Mouse (Mus musculus): Measurements from ENCODE around the gene Ackr4. TPM values are rescaled to one million over a fixed set of nuclear protein-coding genes. Genes with fewer than 3 reads are reported as not detected.

The Ackr4 gene
- polyA plus RNA-seq, 1 experiment from 2014 or later: 0.86 TPM

DNA sequence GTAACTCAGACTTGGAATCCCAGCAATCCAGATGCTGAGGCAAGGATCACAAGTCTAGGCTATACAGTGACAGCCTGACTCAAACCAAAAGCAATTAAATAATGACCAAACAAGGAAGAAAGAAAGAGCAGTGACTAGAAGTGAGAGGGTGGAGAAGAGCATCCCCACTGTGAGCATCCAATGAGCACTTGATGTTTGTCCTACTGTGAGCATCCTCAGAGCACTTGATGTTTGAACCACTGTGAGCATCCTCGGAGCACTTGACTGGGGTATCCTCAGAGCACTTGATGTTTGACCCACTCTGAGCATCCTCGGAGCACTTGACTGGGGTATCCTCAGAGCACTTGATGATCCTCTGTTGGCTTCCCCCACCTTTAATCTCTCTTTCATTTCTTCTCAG, 21.7 kb downstream of the Ackr4 start:
- Histone ChIP-seq H3K36me3 (no peaks in the 10 kb centered on the region), H3K9ac (no peak overlapping the region), H3K4me1 (peaks cover 35% of the 10 kb centered on the region), H3K9me3 (no peaks in the 10 kb centered on the region), H3K27ac (no peak overlapping the region), H3K27me3 (no peaks in the 10 kb centered on the region), H3K4me3 (no peak overlapping the region), H3K4me2 (no peak overlapping the region)
- 87% methylated on average over 2 of the region's 2 CpGs for WGBS
- no peak for ATAC-seq (ENCODE audit: insufficient number of reproducible peaks, insufficient read depth, low FRiP score, low TSS enrichment, low read depth)

DNA sequence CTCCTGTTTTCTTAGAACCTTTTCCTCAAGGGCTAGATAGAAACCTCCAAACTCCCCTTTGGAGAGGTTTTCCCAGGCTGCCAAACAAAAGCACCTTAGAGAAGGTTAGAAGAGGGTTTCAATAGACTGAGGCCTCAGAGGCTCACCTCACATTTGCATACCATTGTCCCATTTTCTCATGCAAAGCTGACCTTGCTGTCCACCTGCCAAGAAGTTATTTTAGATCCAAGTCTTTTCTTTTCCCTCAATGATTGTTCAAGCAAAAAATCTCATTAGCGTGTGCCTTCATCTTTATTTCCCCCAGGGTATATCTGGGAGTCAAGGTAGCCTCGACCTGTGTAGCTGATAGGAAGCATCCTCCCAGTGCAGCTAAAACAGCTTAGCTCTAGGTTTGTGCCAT, 23.8 kb downstream of the Ackr4 start:
- no peak overlapping the region for H3K9ac ChIP-seq
- no peaks in the 10 kb centered on the region for H3K9me3 ChIP-seq
- H3K36me3 ChIP-seq: peaks cover 5% of the 10 kb centered on the region; the same call in 1 of the 2 replicates
- no peak overlapping the region for H3K4me3 ChIP-seq
- no peak overlapping the region for H3K4me2 ChIP-seq
- H3K27ac ChIP-seq: no peak overlapping the region
- ATAC-seq (ENCODE audit: insufficient number of reproducible peaks, insufficient read depth, low FRiP score, low TSS enrichment, low read depth): no peak
- H3K4me1 ChIP-seq: peaks cover 19% of the 10 kb centered on the region
- WGBS: 25% methylated on average over 2 of the region's 2 CpGs
- no peaks in the 10 kb centered on the region for H3K27me3 ChIP-seq

DNA sequence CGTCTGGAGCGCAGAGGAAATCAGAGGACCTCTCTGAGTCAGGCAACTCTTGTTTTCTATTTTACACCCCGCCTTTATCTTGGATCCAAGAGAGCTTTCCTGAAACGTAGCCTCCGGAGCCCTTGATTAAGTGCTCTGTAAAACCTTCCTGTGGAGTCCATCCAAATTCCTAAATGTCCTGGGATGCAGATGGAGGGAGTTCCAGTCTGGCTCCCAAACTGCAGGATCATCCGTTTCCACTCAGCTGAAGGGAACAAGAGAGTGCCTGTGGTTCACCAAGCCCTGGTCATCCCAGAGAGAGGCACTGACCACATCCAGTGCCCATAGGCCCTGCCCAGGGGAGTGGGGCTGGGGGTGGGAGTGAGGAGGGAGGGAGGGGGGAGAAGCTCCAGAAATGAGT, 24.4 kb downstream of the Ackr4 start:
- Histone ChIP-seq H3K9me3 (no peaks in the 10 kb centered on the region), H3K27me3 (no peaks in the 10 kb centered on the region), H3K36me3 (peaks cover 5% of the 10 kb centered on the region; the same call in 1 of the 2 replicates), H3K4me2 (0 out of 2 replicates have a peak overlapping the region, but pooled peaks have one; percentile 5), H3K4me1 (peaks cover 19% of the 10 kb centered on the region), H3K9ac (no peak overlapping the region), H3K27ac (no peak overlapping the region), H3K4me3 (no peak overlapping the region)
- ATAC-seq (ENCODE audit: insufficient number of reproducible peaks, insufficient read depth, low FRiP score, low TSS enrichment, low read depth): no peak
- WGBS: 23% methylated on average over 6 of the region's 6 CpGs

DNA sequence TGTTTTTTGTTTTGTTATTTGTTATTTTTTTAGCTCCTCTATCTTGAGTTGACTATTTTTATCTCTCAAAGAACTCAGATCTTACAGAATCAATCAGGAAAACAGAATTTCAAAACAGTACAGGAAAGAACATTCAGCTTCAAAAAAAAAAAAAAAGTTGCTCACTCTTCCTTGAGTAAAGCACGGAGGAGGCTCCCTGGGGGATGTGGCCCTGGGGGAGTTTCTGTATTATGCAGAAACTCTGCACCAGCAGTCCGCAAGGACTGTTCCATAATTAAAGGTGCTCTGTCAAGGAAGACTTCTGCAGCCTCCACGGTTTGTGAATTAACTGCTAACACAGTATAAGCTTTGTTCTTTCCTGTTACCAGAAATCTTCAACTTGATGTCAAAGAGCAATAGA, 25.3 kb downstream of the Ackr4 start:
- Histone ChIP-seq H3K9me3 (no peaks in the 10 kb centered on the region), H3K4me2 (no peak overlapping the region), H3K27me3 (no peaks in the 10 kb centered on the region), H3K4me1 (peaks cover 19% of the 10 kb centered on the region), H3K9ac (no peak overlapping the region), H3K27ac (no peak overlapping the region), H3K36me3 (peaks cover 5% of the 10 kb centered on the region; the same call in 1 of the 2 replicates), H3K4me3 (no peak overlapping the region)
- 13% methylated on average over 3 of the region's 3 CpGs for WGBS
- no peak for ATAC-seq (ENCODE audit: insufficient number of reproducible peaks, insufficient read depth, low FRiP score, low TSS enrichment, low read depth)

GRCm38 (mm10) chr9:104100822-104101221, 25.9 kb downstream of the Ackr4 start:
- H3K27ac ChIP-seq: no peak overlapping the region
- no peak overlapping the region for H3K4me3 ChIP-seq
- peaks cover 19% of the 10 kb centered on the region for H3K4me1 ChIP-seq
- no peaks in the 10 kb centered on the region for H3K27me3 ChIP-seq
- ATAC-seq (ENCODE audit: insufficient number of reproducible peaks, insufficient read depth, low FRiP score, low TSS enrichment, low read depth): no peak
- H3K4me2 ChIP-seq: no peak overlapping the region
- no peak overlapping the region for H3K9ac ChIP-seq
- no peaks in the 10 kb centered on the region for H3K9me3 ChIP-seq
- WGBS: 45% methylated on average over 7 of the region's 7 CpGs
- peaks cover 5% of the 10 kb centered on the region; the same call in 1 of the 2 replicates for H3K36me3 ChIP-seq

DNA sequence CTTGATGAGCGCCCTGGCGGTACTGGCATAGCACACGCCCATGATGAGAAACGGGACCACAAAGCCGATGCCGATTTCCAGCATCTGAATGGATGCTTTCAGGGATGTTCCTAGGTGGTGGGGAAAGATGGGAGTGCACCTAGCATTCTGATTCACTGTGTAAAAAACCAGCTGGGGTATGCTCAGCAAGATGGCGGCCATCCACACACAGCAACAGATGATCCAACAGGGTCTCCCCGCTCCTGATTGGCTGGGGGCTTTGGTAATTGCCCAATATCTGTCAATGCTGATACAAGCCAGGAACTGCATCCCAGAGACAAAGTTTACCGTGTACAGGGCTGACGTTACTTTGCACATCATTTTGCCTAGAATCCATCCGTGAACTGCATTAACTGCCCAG, 27.7 kb downstream of the Ackr4 start:
- no peak overlapping the region for H3K4me2 ChIP-seq
- no peaks in the 10 kb centered on the region for H3K27me3 ChIP-seq
- no peak overlapping the region for H3K9ac ChIP-seq
- peaks cover 19% of the 10 kb centered on the region for H3K4me1 ChIP-seq
- H3K4me3 ChIP-seq: no peak overlapping the region
- no peak overlapping the region for H3K27ac ChIP-seq
- no peaks in the 10 kb centered on the region for H3K9me3 ChIP-seq
- 93% methylated on average over 11 of the region's 11 CpGs for WGBS
- H3K36me3 ChIP-seq: peaks cover 5% of the 10 kb centered on the region; the same call in 1 of the 2 replicates
- ATAC-seq (ENCODE audit: insufficient number of reproducible peaks, insufficient read depth, low FRiP score, low TSS enrichment, low read depth): no peak

GRCm38 (mm10) chr9:104098256-104098655, 28.5 kb downstream of the Ackr4 start:
- WGBS: 58% methylated on average over 5 of the region's 5 CpGs
- Histone ChIP-seq H3K4me1 (peaks cover 19% of the 10 kb centered on the region), H3K27me3 (no peaks in the 10 kb centered on the region), H3K27ac (no peak overlapping the region), H3K9me3 (no peaks in the 10 kb centered on the region), H3K4me3 (no peak overlapping the region), H3K9ac (no peak overlapping the region), H3K4me2 (no peak overlapping the region), H3K36me3 (peaks cover 5% of the 10 kb centered on the region; the same call in 1 of the 2 replicates)
- ATAC-seq (ENCODE audit: insufficient number of reproducible peaks, insufficient read depth, low FRiP score, low TSS enrichment, low read depth): no peak

GRCm38 (mm10) chr9:104092945-104093344, 33.8 kb downstream of the Ackr4 start:
- 0 out of 2 replicates have a peak, but pooled peaks cover 3% of the 10 kb centered on the region for H3K36me3 ChIP-seq
- H3K4me2 ChIP-seq: no peak overlapping the region
- no peak overlapping the region for H3K27ac ChIP-seq
- H3K4me1 ChIP-seq: peaks cover 12% of the 10 kb centered on the region
- no peak overlapping the region for H3K9ac ChIP-seq
- H3K27me3 ChIP-seq: no peaks in the 10 kb centered on the region
- no peak overlapping the region for H3K4me3 ChIP-seq
- no peak for ATAC-seq (ENCODE audit: insufficient number of reproducible peaks, insufficient read depth, low FRiP score, low TSS enrichment, low read depth)
- WGBS: 92% methylated on average over 5 of the region's 5 CpGs
- no peaks in the 10 kb centered on the region for H3K9me3 ChIP-seq

DNA sequence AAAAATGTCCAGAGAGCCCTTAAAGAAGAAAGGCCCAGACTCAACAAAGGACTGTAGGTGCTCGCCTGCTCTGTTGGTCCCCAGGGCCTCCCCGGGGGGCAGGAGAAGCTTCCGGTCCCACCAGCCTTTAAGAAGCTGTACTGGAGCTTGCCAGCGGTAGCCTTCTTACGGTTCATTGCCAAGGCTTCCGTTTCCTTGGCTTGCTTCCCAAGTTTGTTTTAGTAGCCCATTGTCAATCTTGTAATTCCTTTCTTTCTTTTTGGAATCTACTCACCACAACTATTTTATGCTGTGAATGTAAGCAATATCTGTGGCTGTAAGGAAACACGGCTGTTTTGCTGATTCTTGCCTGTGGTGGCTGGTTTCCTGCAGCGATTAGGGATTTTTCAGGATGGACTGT, 38.2 kb downstream of the Ackr4 start:
- Histone ChIP-seq H3K4me3 (no peak overlapping the region), H3K4me2 (peak overlapping the region; percentile 14; the same call in 1 of the 2 replicates), H3K27me3 (no peaks in the 10 kb centered on the region), H3K36me3 (0 out of 2 replicates have a peak, but pooled peaks cover 11% of the 10 kb centered on the region), H3K4me1 (peaks cover 12% of the 10 kb centered on the region), H3K9ac (no peak overlapping the region), H3K9me3 (no peaks in the 10 kb centered on the region), H3K27ac (peak overlapping the region; percentile 77)
- ATAC-seq (ENCODE audit: insufficient number of reproducible peaks, insufficient read depth, low FRiP score, low TSS enrichment, low read depth): no peak
- 48% methylated on average over 8 of the region's 8 CpGs for WGBS

DNA sequence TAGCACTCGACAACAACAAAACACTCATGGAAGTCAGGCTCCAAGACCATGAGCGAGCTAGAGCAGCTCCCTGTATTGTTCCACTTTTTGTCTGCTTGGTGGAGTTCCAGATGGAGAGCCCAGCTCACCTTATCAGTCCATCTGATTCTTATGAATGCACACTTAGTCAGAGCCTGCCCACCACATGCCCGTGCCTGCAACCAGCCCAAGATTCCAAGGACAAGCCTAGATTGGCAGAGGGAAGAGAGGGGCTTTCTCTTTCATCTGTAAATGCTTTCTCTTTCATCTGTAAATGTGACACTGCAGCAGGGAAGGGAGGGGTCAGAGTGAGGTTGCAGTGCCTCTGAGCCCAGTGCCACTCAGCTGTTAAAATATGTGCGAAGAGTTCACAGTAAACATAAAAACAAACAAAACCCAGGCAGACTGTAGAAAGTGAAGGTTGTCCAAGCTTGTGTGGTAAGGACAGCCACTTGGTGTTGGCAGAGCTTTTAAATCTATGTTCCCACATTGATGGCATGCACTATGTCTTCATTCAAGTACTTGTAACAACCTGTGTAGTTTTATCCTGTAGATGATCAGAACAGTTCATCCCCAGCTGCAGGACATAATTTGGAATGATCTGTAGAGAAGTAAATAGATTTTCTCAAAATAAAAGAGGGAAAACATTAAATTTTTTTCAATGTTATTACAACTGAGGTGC, 40.9 kb downstream of the Ackr4 start:
- 0 out of 2 replicates have a peak, but pooled peaks have one; percentile 69 for ATAC-seq (ENCODE audit: insufficient number of reproducible peaks, insufficient read depth, low FRiP score, low TSS enrichment, low read depth)
- WGBS: 62% methylated on average over 4 of the region's 4 CpGs
- Histone ChIP-seq H3K36me3 (0 out of 2 replicates have a peak, but pooled peaks cover 9% of the 10 kb centered on the region), H3K27me3 (no peaks in the 10 kb centered on the region), H3K27ac (peak overlapping the region; percentile 17; the same call in 1 of the 2 replicates), H3K9ac (no peak overlapping the region), H3K4me2 (no peak overlapping the region), H3K4me1 (peaks cover 12% of the 10 kb centered on the region), H3K9me3 (no peaks in the 10 kb centered on the region), H3K4me3 (no peak overlapping the region)

GRCm38 (mm10) chr9:104080038-104080437, 46.7 kb downstream of the Ackr4 start:
- Histone ChIP-seq H3K9me3 (no peaks in the 10 kb centered on the region), H3K27ac (no peak overlapping the region), H3K27me3 (no peaks in the 10 kb centered on the region), H3K4me2 (no peak overlapping the region), H3K4me3 (no peak overlapping the region), H3K9ac (no peak overlapping the region), H3K36me3 (0 out of 2 replicates have a peak, but pooled peaks cover 9% of the 10 kb centered on the region), H3K4me1 (no peaks in the 10 kb centered on the region)
- no peak for ATAC-seq (ENCODE audit: insufficient number of reproducible peaks, insufficient read depth, low FRiP score, low TSS enrichment, low read depth)
- 67% methylated on average over 3 of the region's 3 CpGs for WGBS

DNA sequence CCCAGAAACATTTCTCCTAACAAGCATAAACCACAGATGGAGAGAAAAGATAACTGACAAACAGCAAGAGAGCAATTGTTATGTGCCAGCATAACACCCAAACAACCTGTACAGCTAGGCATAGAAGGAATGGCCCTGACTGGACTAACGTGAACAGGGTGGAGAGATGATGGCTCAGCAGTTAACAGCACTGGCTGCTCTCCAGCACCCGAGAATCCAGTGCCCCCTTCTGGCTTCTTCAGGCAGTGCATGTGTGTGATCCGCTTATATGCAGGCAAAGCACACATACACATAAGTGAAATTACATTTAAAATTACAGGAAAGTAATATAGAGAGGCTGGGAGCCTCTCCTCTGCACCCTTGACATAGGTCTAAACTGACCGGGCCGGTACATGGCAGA, 47.4 kb downstream of the Ackr4 start:
- H3K4me1 ChIP-seq: no peaks in the 10 kb centered on the region
- no peak for ATAC-seq (ENCODE audit: insufficient number of reproducible peaks, insufficient read depth, low FRiP score, low TSS enrichment, low read depth)
- no peak overlapping the region for H3K4me2 ChIP-seq
- no peak overlapping the region for H3K4me3 ChIP-seq
- H3K27me3 ChIP-seq: no peaks in the 10 kb centered on the region
- no peaks in the 10 kb centered on the region for H3K9me3 ChIP-seq
- WGBS: 41% methylated on average over 5 of the region's 5 CpGs
- H3K36me3 ChIP-seq: 0 out of 2 replicates have a peak, but pooled peaks cover 4% of the 10 kb centered on the region
- no peak overlapping the region for H3K27ac ChIP-seq
- H3K9ac ChIP-seq: no peak overlapping the region

All from embryonic facial prominence, embryonic 13.5 days (tissue).